Mouse (Mus musculus) central nervous system, embryonic 18 days (tissue): Measurements from ENCODE around the gene Rab40c. TPM values are rescaled to one million over a fixed set of nuclear protein-coding genes. Genes with fewer than 3 reads are reported as not detected.

ENCODE experiments used
- polyA plus RNA-seq: library from polyadenylated mRNA; depleted of rRNA; stranded (reverse); fragments of >200 nt; gene quantifications from 2 replicates; pipeline ENCODE4 v1.2.3, GENCODE M21; 2012; rRNA removed

The Rab40c gene
- polyA plus RNA-seq = 88.6 and 89.3 TPM in 2 replicates

GRCm38 (mm10) chr17:25919144-25919785 is at the start of gene Rab40c:
TSS of gene Rab40c (minus strand) at chr17:25919727.

GRCm38 (mm10) chr17:25951803-25952623 is 32.5 kb upstream of the Rab40c start, which contains the start of gene A930017K11Rik:
TSS of gene A930017K11Rik (minus strand) at chr17:25952565.

GRCm38 (mm10) chr17:25944366-25945163 is 25.0 kb upstream of the Rab40c start, which contains the start of the genes Pigq and Nhlrc4:
TSS of gene Pigq (minus strand) at chr17:25944936.
TSS of gene Nhlrc4 (minus strand) at chr17:25944961.

GRCm38 (mm10) chr17:25880196-25880910 is 39.2 kb downstream of the Rab40c start, which contains the start of gene Wfikkn1:
TSS of gene Wfikkn1 (minus strand) at chr17:25880858.

GRCm38 (mm10) chr17:25874721-25875170 is 44.8 kb downstream of the Rab40c start, which contains the start of gene Mettl26:
TSS of gene Mettl26 (plus strand) at chr17:25875074.

GRCm38 (mm10) chr17:25868601-25869191 is 50.8 kb downstream of the Rab40c start, which contains the start of gene Mcrip2:
TSS of gene Mcrip2 (minus strand) at chr17:25868764.

GRCm38 (mm10) chr17:25860832-25861703 is 58.5 kb downstream of the Rab40c start, which contains the start of gene Wdr90:
TSS of gene Wdr90 (minus strand) at chr17:25861501.

GRCm38 (mm10) chr17:25844396-25844901 is 75.1 kb downstream of the Rab40c start, which contains the start of gene Rhot2:
TSS of gene Rhot2 (minus strand) at chr17:25844851.

GRCm38 (mm10) chr17:25841117-25841880 is 78.2 kb downstream of the Rab40c start, which contains the start of gene Gm20683:
TSS of gene Gm20683 (minus strand) at chr17:25841763.

GRCm38 (mm10) chr17:25837076-25837410 is 82.5 kb downstream of the Rab40c start, which contains the start of gene Rhbdl1:
TSS of gene Rhbdl1 (minus strand) at chr17:25837295.

GRCm38 (mm10) chr17:25833291-25833663 is 86.2 kb downstream of the Rab40c start, which contains the start of gene Stub1:
TSS of gene Stub1 (minus strand) at chr17:25833404.

Other genes starting within 250 kb of the Rab40c start
- 8.3 and 8.7 TPM in 2 replicates for gene Gng13, start 202.6 kb downstream of the Rab40c start, polyA plus RNA-seq
- 5.9 and 6.7 TPM in 2 replicates for gene Chtf18, start 192.3 kb downstream of the Rab40c start, polyA plus RNA-seq
- 47.6 and 50.8 TPM in 2 replicates for gene Rpusd1, start 192.1 kb downstream of the Rab40c start, polyA plus RNA-seq
- 0.15 and 0.17 TPM in 2 replicates for gene Mslnl, start 183.7 kb downstream of the Rab40c start, polyA plus RNA-seq
- gene Msln, start 165.3 kb downstream of the Rab40c start, polyA plus RNA-seq = 1.6 and 32.1 TPM in 2 replicates
- gene Narfl, start 146.0 kb downstream of the Rab40c start, polyA plus RNA-seq = 26.8 and 27.4 TPM in 2 replicates
- 211 and 212 TPM in 2 replicates for gene Haghl, start 134.1 kb downstream of the Rab40c start, polyA plus RNA-seq
- gene Ccdc78, start 133.1 kb downstream of the Rab40c start, polyA plus RNA-seq = 0.12 and 0.13 TPM in 2 replicates
- 106 and 118 TPM in 2 replicates for gene Fam173a, start 126.8 kb downstream of the Rab40c start, polyA plus RNA-seq
- 0.33 and 0.57 TPM in 2 replicates for gene AC134908.4, start 124.1 kb downstream of the Rab40c start, polyA plus RNA-seq
- gene Metrn, start 122.6 kb downstream of the Rab40c start, polyA plus RNA-seq = 90.6 and 111 TPM in 2 replicates
- gene Fbxl16, start 110.6 kb downstream of the Rab40c start, polyA plus RNA-seq = 79.5 and 95.0 TPM in 2 replicates
- 42.3 and 44.7 TPM in 2 replicates for gene Wdr24, start 96.1 kb downstream of the Rab40c start, polyA plus RNA-seq
- 61.3 and 66.9 TPM in 2 replicates for gene Jmjd8, start 90.9 kb downstream of the Rab40c start, polyA plus RNA-seq
- gene Stub1, start 86.3 kb downstream of the Rab40c start, polyA plus RNA-seq = 297 and 308 TPM in 2 replicates
- 105 and 106 TPM in 2 replicates for gene Rhbdl1, start 82.4 kb downstream of the Rab40c start, polyA plus RNA-seq
- 37.0 and 39.2 TPM in 2 replicates for gene Gm20683, start 78.0 kb downstream of the Rab40c start, polyA plus RNA-seq
- 95.8 and 96.0 TPM in 2 replicates for gene Rhot2, start 74.9 kb downstream of the Rab40c start, polyA plus RNA-seq
- 46.9 and 49.8 TPM in 2 replicates for gene Wdr90, start 58.2 kb downstream of the Rab40c start, polyA plus RNA-seq
- gene Mcrip2, start 51.0 kb downstream of the Rab40c start, polyA plus RNA-seq = 20.1 and 21.8 TPM in 2 replicates
- gene Mettl26, start 44.7 kb downstream of the Rab40c start, polyA plus RNA-seq = 67.4 and 73.2 TPM in 2 replicates
- 0.39 and 0.40 TPM in 2 replicates for gene Wfikkn1, start 38.9 kb downstream of the Rab40c start, polyA plus RNA-seq
- gene Pigq, start 25.2 kb upstream of the Rab40c start, polyA plus RNA-seq = 107 and 111 TPM in 2 replicates
- gene Nhlrc4, start 25.2 kb upstream of the Rab40c start, polyA plus RNA-seq = 0.29 and 0.44 TPM in 2 replicates
- 0.62 and 1.1 TPM in 2 replicates for gene A930017K11Rik, start 32.8 kb upstream of the Rab40c start, polyA plus RNA-seq
- 38.4 and 38.8 TPM in 2 replicates for gene Capn15, start 66.1 kb upstream of the Rab40c start, polyA plus RNA-seq
- gene Rab11fip3, start 149.8 kb upstream of the Rab40c start, polyA plus RNA-seq = 58.8 and 66.0 TPM in 2 replicates
- gene Decr2, start 170.6 kb upstream of the Rab40c start, polyA plus RNA-seq = 34.1 and 34.8 TPM in 2 replicates
- 24.6 and 25.0 TPM in 2 replicates for gene Nme4, start 175.9 kb upstream of the Rab40c start, polyA plus RNA-seq
- gene Tmem8, start 193.6 kb upstream of the Rab40c start, polyA plus RNA-seq = 9.5 and 10.5 TPM in 2 replicates
- gene Mrpl28, start 203.8 kb upstream of the Rab40c start, polyA plus RNA-seq = 100 and 106 TPM in 2 replicates
- 24.1 and 24.8 TPM in 2 replicates for gene Axin1, start 219.0 kb upstream of the Rab40c start, polyA plus RNA-seq